Mouse (Mus musculus): ENCODE measurements at regions not wholly inside any gene's neighbourhood (a gene's known extent, or its start where the extent isn't known, plus 50 kb on each side); places are given as distances from the start of the nearest gene placed in this dataset.

GRCm38 (mm10) chr1:42474197-42474596, 221.4 kb upstream of the Pou3f3 start:
- no peak for DNase-seq

GRCm38 (mm10) chr1:42474831-42475230, 220.7 kb upstream of the Pou3f3 start:
- no peak for DNase-seq

- no peak for DNase-seq
These were observed 219.9 kb upstream of the Pou3f3 start for GRCm38 (mm10) chr1:42475629-42476028.

DNA sequence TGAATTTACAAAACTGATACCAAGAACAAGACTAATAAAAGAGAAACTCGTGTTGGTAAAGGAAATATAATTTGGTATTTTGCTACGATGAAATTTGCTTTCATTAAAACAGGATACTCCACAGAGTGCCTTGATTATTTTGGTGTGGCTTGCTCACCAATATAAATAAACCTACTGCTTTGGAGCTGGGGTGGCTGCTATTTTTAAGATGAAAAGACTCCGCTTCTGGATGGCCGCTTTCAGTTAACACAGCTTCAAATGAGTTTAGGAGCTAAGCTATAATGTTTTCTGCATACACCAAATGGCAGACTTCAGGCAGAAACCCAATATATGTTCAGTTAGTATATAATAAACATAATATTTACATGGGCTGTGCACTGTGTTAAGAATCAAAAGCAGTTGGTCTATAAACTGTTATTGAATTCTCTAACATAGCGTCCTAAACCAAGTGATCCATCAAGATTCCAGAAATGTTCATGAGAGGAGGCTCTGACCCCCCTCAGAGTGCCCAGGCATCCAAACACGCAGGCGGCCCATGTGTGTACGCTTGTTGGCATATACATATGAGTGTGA, 215.1 kb upstream of the Pou3f3 start:
- no peak for DNase-seq

GRCm38 (mm10) chr1:42489563-42489962, 206.0 kb upstream of the Pou3f3 start:
- no peak for DNase-seq

DNA sequence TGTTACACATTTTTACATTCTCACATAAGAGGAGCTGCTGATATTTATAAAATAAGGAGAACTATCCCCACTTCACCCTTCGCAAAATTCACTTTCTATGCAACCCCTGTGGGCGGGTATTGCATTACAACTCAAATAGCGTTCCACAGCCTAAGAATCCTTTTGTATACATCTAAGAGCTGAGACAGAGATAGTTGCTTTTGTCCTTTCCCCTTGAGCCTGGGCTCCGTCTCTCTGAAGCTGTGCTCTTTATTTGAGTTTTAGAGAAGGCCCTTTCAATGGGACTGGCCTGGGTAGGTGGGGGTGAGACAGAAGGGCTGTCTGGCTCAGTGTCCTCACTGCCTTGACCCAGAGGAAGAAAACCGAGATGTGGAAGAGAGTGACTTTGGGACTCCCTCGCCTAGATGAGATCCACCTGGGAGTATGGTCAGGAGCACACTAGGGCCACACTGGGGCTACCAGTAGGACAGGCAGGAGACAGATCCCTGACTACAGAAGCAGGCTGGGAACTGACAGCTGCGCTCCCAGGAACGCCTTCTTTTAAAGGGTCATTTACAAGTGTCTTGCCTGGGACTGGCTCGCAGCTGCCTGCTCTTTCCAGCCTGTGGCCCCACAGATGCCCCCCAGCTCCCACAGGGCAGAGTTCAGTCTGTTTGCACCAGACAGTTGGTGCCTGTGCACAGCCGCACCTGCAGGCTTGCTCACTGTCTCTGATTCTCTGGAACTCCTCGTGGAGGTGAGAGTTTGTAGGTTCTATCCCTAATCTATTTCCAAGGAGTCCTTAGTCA, 204.5 kb upstream of the Pou3f3 start:
- no peak for DNase-seq

- DNase-seq = peak; percentile 7
These were observed 203.8 kb upstream of the Pou3f3 start for GRCm38 (mm10) chr1:42491644-42492277.

GRCm38 (mm10) chr1:42496022-42496421, 199.5 kb upstream of the Pou3f3 start:
- no peak for DNase-seq

GRCm38 (mm10) chr1:42496433-42496832, 199.1 kb upstream of the Pou3f3 start:
- no peak for DNase-seq

GRCm38 (mm10) chr1:42498901-42499300, 196.7 kb upstream of the Pou3f3 start:
- DNase-seq = no peak

DNA sequence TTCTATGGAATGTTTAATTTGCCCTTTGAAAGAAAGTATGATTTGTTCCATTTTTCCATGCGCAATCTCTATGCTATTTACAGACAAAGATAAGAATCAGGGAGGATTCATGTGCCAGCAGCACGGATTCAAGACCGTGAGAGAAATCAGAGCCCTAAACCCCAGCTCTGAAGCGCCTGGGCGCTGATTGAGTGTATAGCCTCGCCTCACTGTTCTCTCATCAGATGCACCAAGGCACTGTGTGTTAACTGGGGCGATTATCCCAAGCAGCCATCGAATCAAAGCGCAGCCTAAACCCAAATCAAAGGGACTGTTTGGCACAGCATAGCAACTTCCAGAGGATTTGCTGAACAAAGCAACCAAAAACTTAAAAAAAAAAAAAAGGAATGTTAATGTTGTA, 191.1 kb upstream of the Pou3f3 start:
- no peak for DNase-seq

- no peak for DNase-seq
These were observed 190.4 kb upstream of the Pou3f3 start for GRCm38 (mm10) chr1:42505048-42505729.

DNA sequence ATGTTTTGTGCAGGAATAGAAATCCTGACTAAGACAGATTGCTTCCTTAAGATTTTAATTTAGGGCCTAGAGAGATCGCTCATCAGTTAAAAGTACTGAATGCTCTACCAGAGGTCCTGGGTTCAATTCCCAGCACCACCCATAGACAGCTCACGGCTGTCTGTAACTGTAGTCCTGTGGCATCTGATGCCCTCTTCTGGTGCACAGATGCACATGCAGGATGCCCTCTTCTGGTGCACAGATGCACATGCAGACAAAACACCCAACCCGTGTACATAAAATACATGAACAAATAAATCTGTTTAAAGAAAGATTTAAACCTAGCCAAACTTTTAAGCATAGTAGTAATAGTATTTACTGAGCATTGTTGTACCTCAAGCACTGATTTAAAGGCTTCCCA, 181.2 kb upstream of the Pou3f3 start:
- DNase-seq = no peak

DNA sequence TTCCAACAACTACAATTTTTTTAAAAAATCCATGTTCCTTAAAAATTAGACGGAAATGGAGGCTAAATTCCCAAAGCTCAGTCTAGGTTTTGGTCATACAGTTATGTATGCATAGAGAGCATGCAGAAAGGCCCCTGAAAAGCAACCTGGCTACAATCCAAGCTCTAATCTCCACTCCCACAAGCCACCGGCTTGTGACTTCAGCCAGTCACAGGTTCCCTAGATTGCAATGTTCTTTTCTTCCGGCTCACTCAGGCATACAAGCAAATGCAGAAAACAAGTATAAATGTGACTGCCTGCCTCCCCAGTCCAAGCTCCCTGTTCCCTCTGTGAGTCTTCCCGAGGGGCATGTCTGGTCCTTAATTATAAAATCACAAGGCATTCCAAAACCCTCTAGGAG, 171.2 kb upstream of the Pou3f3 start:
- no peak for DNase-seq

DNA sequence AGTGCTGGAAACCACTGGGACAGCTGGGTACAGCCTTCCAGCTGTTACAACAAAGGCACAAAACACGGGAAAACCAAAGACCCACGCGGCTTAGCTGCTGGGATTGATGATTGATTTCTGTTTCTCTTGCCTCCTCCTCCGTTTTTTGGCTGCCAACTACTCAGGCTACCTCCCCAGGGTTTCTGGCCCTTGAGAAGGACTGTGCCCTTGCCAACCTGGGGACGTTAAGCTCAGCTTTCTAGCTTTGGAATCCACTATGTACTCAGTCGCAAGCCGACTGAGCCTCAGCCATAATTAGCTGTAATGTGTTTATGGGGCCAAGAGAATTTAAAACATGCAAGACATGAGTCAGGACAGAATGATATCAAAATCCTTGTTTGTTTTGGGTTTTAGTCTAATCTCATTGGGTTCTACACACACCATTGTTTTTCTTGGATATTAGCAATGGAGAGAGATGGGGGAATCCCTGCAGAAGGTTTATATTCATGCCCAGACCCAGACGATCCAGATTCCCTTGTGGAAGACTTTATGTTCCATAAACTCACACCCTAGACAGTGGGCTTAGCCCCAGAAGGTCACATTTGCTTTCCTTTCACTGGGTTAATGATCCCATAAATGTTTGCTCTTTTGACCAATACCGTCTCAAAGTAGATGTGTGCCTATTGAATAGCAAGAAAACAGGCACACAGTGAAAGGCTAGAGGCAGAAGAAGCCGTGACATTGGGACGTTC, 167.7 kb upstream of the Pou3f3 start:
- DNase-seq = no peak

DNA sequence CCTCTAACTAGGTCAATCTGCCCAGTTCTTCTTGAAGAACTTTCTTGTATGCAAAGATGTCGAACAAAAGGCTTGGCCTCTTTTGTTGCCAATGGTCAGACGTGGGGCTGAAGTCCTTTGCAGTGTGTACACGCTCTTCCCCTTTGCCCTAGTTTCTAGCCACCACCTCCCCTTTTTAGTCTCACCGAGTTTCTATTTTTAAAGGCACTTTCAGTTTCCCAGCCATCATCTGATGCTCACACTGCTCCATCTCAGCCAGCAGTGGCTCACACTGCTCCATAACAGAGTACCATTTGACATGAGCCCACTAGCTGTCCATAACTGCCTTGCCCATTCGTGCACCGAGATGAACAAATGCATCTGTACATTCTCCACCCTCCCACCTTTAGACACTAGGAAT, 162.7 kb upstream of the Pou3f3 start:
- DNase-seq = no peak

- DNase-seq = no peak
These were observed 156.5 kb upstream of the Pou3f3 start for GRCm38 (mm10) chr1:42539066-42539539.

GRCm38 (mm10) chr1:42539541-42540520, 155.7 kb upstream of the Pou3f3 start:
- no peak for DNase-seq

GRCm38 (mm10) chr1:42541991-42542390, 153.6 kb upstream of the Pou3f3 start:
- DNase-seq = no peak

DNA sequence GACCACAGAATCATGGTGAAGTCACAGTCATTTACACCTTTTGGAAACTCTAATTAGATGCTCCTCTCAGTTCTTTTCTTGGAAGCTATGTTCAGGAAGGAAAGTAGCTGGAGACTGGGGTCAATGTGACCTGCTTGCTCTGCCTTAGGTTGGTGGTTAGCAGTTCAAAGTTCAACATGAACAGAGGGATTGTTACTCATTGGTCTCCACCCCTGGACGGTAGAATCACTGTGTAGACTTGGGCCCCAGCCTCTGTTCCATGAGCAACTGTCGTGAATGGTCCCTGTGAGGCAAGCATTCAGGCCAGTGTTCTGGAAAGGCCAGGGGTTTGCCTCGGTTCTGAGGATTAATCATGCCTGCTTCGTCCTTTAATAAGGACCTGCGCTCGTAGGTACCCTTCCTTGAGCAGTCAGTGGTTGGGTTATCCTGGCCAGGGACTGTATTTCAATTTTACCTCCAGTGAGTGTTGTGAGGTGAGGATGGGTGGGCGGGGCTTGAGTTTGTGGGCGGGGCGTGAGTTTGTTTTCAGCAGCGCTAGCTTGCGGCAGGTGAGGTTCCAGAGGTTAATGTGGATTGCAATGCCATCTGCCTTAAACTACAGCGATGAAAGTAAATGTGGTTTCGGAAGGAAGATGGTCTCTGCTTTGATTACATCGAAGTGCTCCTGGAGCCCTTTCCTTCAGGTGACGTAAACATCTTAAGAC, 152.6 kb upstream of the Pou3f3 start:
- no peak for DNase-seq
